Mouse (Mus musculus) embryonic fibroblast, embryonic 13.5 days (primary cell): Measurements from ENCODE around the gene Coa6.

Source experiments
- CTCF ChIP-seq: IDR thresholded peaks from 2 replicates; pipeline ENCODE4 v1.5.1; 2011; ENCODE audit warnings: mild to moderate bottlenecking, control low read depth, low read length, moderate library complexity, borderline replicate concordance; ENCODE audit not compliant: insufficient read depth
- POLR2A ChIP-seq: IDR thresholded peaks from 2 replicates; pipeline ENCODE4 v1.6.1; 2011; ENCODE audit warnings: low read depth, mild to moderate bottlenecking, control low read depth, low read length, moderate library complexity

DNA sequence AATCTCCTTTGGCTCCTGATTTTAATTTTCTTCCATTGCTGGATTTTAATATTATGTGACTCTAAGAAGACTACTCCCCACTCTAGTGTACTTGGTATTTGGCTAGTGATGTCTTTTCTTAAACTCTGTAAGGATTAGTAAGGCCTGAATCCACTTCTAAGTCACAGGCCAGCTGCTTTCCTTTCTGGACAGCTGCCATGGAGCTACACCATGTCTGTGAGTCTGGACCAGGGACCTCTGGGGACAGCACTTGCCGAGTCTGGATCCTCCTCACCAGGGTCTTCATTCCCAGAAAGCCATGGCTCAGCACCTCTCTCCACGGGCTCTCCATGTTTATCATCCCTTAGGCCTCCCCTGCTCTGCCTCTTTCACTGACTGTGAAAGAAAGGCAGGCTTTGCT, 42.2 kb upstream of the Coa6 start:
- TF ChIP-seq CTCF (no peak), POLR2A (no peak)
